16 mouse cellular contexts compared by ENCODE assay signal in the genomic region with DNA sequence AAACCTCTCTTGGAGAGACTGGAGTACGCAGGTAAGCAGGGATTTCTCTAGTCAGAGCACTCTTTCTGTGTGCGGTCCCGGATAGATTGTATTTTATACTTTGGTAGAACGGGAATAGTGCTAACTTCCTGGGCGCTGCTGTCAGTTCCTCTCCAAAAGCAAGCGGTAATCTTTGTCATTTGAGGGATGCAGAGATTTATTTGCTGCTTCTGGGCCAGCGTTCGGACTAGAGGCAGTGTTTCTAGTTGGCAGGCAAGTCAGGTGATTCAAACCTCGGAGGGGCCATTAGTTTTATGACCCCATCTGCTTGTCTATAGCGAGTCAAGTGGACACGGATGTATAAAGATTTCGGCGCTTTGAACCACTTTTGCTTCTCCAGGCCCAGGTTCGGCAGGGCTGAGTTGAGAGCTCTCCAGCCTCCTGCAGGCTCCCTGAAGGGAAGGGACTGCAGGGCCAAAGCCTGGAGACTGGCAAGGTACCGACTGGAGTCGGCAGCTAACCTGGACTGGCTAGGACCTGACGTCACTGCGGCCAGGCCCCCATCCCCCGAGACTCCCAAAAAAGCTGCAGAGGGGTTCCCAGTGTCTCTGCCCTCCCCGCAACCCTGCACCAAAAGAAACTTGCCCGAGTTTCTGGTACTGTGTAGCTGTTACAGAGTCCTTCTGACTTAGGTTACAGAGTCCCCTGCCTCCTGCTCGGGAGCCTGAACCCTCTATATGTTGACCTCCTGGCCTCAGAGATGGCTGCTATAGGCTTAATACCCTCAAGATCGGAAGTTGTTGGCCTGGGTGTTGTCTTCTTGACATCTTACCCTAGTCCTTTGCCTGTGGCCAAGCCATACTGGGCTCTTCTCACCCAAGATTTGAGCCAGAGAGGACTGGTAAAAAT. TPM values are rescaled to one million over a fixed set of nuclear protein-coding genes. Genes with fewer than 3 reads are reported as not detected.
DNase-seq lines count a peak whose midpoint lies in the region; ATAC-seq and TF ChIP-seq lines count a peak whose summit lies in the region.
"Had no signal": no experiment of that assay in that cellular context is flagged by ENCODE, and none has a peak within 500 bp of the region (broad histone marks: within the 10 kb centered on the region; RNA-seq: fewer than 3 reads in every experiment).

No protein-coding gene starts in this region.

- peaks cover 72% of the 10 kb centered on the region for H3K4me1 ChIP-seq in forebrain, embryonic 13.5 days
- H3K4me1 ChIP-seq in midbrain, embryonic 12.5 days, result peaks cover 62% of the 10 kb centered on the region
- H3K4me1 ChIP-seq in stomach, embryonic 16.5 days (ENCODE audit: control insufficient read depth, insufficient read depth, low read length), result no peaks in the 10 kb centered on the region

- ATAC-seq in forebrain, embryonic 13.5 days, result no peak
- ATAC-seq in midbrain, embryonic 12.5 days (ENCODE audit: low FRiP score, low read depth), result no peak
- no peak for ATAC-seq in stomach, embryonic 16.5 days (ENCODE audit: insufficient read depth, low FRiP score)
- no peak for ATAC-seq in granulocyte monocyte progenitor cell, adult 5-6 weeks (replicated peaks; ENCODE audit: poor library complexity, severe bottlenecking)

- peak overlapping the region; percentile 76 for H3K27ac ChIP-seq in layer of hippocampus, adult 2 months
- H3K27ac ChIP-seq in forebrain, embryonic 13.5 days, result peak overlapping the region; percentile 98
- peak overlapping the region; percentile 97 for H3K27ac ChIP-seq in midbrain, embryonic 12.5 days (replicated peaks)
- H3K27ac ChIP-seq in stomach, embryonic 16.5 days (ENCODE audit: low read length), result peak overlapping the region; percentile 36; the same call in 1 of the 2 replicates
- H3K27ac ChIP-seq: gastrocnemius, adult 2 months; limb, embryonic 12.5 days had no signal

- no peaks in the 10 kb centered on the region for H3K9me3 ChIP-seq in forebrain, embryonic 13.5 days (replicated peaks)
- no peaks in the 10 kb centered on the region for H3K9me3 ChIP-seq in midbrain, embryonic 12.5 days
- H3K9me3 ChIP-seq in stomach, embryonic 16.5 days (replicated peaks; ENCODE audit: control insufficient read depth, low read length), result no peaks in the 10 kb centered on the region
- H3K9me3 ChIP-seq: limb, embryonic 12.5 days had no signal

- TF ChIP-seq CTCF in layer of hippocampus, adult 2 months (conservative IDR thresholded peaks at IDR 0.05), result no peak

- peak overlapping the region; percentile 57 for H3K4me3 ChIP-seq in layer of hippocampus, adult 2 months
- peak overlapping the region; percentile 60 for H3K4me3 ChIP-seq in forebrain, embryonic 13.5 days
- peak overlapping the region; percentile 60 for H3K4me3 ChIP-seq in midbrain, embryonic 12.5 days
- peak overlapping the region; percentile 54 for H3K4me3 ChIP-seq in stomach, embryonic 16.5 days (replicated peaks; ENCODE audit: low read length)
- H3K4me3 ChIP-seq: gastrocnemius, adult 2 months; limb, embryonic 12.5 days had no signal

- WGBS in forebrain, embryonic 13.5 days, result 8% methylated on average over 23 of the region's 23 CpGs
- WGBS in midbrain, embryonic 12.5 days, result 5% methylated on average over 23 of the region's 23 CpGs
- 11% methylated on average over 23 of the region's 23 CpGs for WGBS in stomach, embryonic 16.5 days

- 0 out of 2 replicates have a peak, but pooled peaks cover 3% of the 10 kb centered on the region for H3K27me3 ChIP-seq in forebrain, embryonic 13.5 days
- peaks cover 21% of the 10 kb centered on the region for H3K27me3 ChIP-seq in midbrain, embryonic 12.5 days
- H3K27me3 ChIP-seq in stomach, embryonic 16.5 days (ENCODE audit: control insufficient read depth, insufficient read depth, low read length), result peaks cover 69% of the 10 kb centered on the region

- peaks cover 4% of the 10 kb centered on the region; the same call in 1 of the 2 replicates for H3K36me3 ChIP-seq in forebrain, embryonic 13.5 days (ENCODE audit: poor library complexity, severe bottlenecking)
- H3K36me3 ChIP-seq in midbrain, embryonic 12.5 days, result no peaks in the 10 kb centered on the region
- H3K36me3 ChIP-seq in stomach, embryonic 16.5 days (ENCODE audit: control insufficient read depth, insufficient read depth, low read length), result no peaks in the 10 kb centered on the region
- H3K36me3 ChIP-seq: limb, embryonic 12.5 days had no signal

- no peak for DNase-seq in layer of hippocampus, adult 2 months (ENCODE audit: low spot score in 2 of 2)
- no peak for DNase-seq in layer of hippocampus, adult 9-11 months
- no peak for DNase-seq in gastrocnemius, postnatal 25 days
- DNase-seq in left cerebral cortex, adult 8-10 months (ENCODE audit: low spot score in 2 of 2), result no peak
- DNase-seq: gastrocnemius, adult 2 months; heart, postnatal 10 days; kidney, postnatal 14 days; lung, postnatal 14 days; thymus, postnatal 36 days had no signal

- H3K4me2 ChIP-seq in forebrain, embryonic 13.5 days, result peak overlapping the region; percentile 70
- peak overlapping the region; percentile 85 for H3K4me2 ChIP-seq in midbrain, embryonic 12.5 days (replicated peaks)
- H3K4me2 ChIP-seq in stomach, embryonic 16.5 days (ENCODE audit: low read depth, low read length), result peak overlapping the region; percentile 50
- H3K4me2 ChIP-seq: limb, embryonic 12.5 days had no signal

- H3K9ac ChIP-seq in forebrain, embryonic 13.5 days, result peak overlapping the region; percentile 94
- H3K9ac ChIP-seq in midbrain, embryonic 12.5 days (replicated peaks), result peak overlapping the region; percentile 83
- peak overlapping the region; percentile 58 for H3K9ac ChIP-seq in stomach, embryonic 16.5 days (ENCODE audit: low read length)
- H3K9ac ChIP-seq: limb, embryonic 12.5 days had no signal

RNA-seq across cellular contexts. Expression of a gene that starts 6.9 kb away (rescaled TPM):
- total RNA-seq in layer of hippocampus, adult 2 months (2021), result 10 to 100 TPM; 41.1 to 45.9 TPM
- polyA plus RNA-seq in forebrain, embryonic 13.5 days (2015; fragmentation: Nextera tagmentation; extraction: Ambion mirVana), result 41.3 and 48.4 TPM in 2 replicates
- 49.5 and 61.1 TPM in 2 replicates for polyA plus RNA-seq in midbrain, embryonic 12.5 days (2016; fragmentation: Nextera tagmentation; extraction: Ambion mirVana)
- 7.7 and 8.6 TPM in 2 replicates for polyA plus RNA-seq in stomach, embryonic 16.5 days (2015; fragmentation: Nextera tagmentation; extraction: Ambion mirVana)
- total RNA-seq in gastrocnemius, postnatal 25 days (2021), result not detected
- not detected in 2 replicates for total RNA-seq in granulocyte monocyte progenitor cell, adult 5-6 weeks (2014; fragmentation: Nextera tagmentation)
- not detected in 2 replicates for total RNA-seq in granulocyte monocyte progenitor cell, adult 5-6 weeks (2017)
- 10 to 100 TPM; 37.0 to 44.0 (median 39.2) TPM for total RNA-seq in left cerebral cortex, adult 8-10 months (2022)
- total RNA-seq: common myeloid progenitor, adult 5-6 weeks; gastrocnemius, adult 2 months had no signal
- polyA plus RNA-seq: small intestine, adult 2 months had no signal

Comparison
In these comparisons a context has a peak if more than half of its experiments do, and no peak if none do; other contexts are left out.
1. H3K27ac ChIP-seq: peak in every context shown above with its lines; median percentile 98 in forebrain, embryonic 13.5 days; 97 in midbrain, embryonic 12.5 days; 76 in layer of hippocampus, adult 2 months; 36 in stomach, embryonic 16.5 days.
2. RNA of a gene that starts 6.9 kb away (total RNA-seq): 41.1 to 45.9 TPM in layer of hippocampus, adult 2 months and 37.0 to 44.0 TPM in left cerebral cortex, adult 8-10 months; not detected in gastrocnemius, postnatal 25 days and not detected in granulocyte monocyte progenitor cell, adult 5-6 weeks; every median in the first group is over 10 times any median in the second.
3. Peak in every context shown above with its lines, with median percentiles within 50 percentile points of each other: H3K4me3 ChIP-seq, H3K4me2 ChIP-seq and H3K9ac ChIP-seq.